Mouse (Mus musculus): ENCODE measurements around the gene Helz. TPM values are rescaled to one million over a fixed set of nuclear protein-coding genes. Genes with fewer than 3 reads are reported as not detected.

Helz gene
- total RNA-seq, 2 experiments from 2014 or later, result 34.1 to 37.9 TPM

DNA sequence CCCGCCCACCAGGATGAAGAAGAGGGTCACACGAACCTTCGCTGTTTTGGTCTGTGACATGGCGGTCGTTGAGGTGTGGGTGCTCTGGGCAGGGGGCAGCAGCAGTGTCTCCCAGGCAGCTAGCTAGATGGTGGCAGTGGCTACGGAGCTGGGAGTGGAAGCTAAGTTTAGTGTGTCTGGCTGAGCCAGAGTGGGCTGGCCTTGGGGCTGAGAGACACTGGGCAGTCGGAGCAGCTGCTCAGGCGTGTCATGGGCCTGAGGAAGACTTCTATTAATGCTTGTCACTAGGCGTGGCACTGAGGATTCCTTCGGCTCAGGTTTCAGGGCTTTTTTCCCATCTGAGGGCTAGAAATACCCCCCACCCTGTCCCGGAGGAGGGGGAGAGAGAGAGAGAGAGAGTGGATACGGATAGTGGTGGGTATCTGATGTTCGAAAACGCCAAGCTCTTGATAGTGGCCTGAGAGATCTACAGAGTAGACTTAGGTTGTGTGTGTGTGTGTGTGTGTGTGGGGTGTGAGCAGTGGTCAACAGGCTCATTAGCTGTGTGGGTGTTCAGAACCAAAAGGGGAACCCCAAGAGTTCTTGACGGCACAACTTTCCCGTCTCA lies 168.7 kb downstream of the Helz start, which contains the start of gene Cacng1:
Cacng1 (minus strand) TSS at position 191 of the 607 bp plus-strand sequence.
- no peak for DNase-seq (ENCODE audit: low spot score in 2 of 2)

DNA sequence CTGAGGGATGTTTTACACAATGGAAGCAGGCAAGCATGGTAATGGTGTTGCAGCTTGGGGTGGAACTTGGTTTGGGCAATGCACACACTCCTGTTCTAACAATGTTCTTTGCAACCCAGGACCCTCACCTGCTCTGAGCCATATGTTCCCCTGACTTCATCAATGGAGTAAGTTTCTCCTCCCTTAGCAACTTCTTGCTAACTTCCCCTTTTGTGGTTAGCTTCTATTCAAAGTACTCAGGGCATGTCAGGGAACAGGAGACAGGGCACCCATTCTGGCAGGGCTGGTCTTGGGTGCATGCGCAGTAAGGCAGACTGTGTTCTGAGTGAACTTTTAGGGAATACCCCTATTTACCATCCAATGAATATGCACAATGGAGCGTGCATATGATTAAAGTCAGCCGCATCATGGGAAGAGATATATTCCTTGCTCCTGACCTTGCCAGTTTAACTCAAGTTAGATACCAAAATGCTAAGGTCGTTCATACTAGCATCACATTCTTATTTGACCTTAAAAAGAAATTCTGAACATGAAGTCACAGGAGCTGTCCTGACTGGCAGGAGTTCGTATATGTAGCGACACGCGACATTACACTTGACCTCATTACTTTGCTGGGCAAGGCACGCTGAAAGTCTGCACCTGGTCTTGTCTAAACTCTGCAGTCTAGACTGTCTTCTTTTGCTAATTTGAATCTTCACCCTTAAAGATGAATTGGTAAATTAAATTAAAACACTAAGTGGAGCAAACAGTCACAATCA lies 172.7 kb downstream of the Helz start:
- DNase-seq (ENCODE audit: low spot score in 2 of 2), result no peak

DNA sequence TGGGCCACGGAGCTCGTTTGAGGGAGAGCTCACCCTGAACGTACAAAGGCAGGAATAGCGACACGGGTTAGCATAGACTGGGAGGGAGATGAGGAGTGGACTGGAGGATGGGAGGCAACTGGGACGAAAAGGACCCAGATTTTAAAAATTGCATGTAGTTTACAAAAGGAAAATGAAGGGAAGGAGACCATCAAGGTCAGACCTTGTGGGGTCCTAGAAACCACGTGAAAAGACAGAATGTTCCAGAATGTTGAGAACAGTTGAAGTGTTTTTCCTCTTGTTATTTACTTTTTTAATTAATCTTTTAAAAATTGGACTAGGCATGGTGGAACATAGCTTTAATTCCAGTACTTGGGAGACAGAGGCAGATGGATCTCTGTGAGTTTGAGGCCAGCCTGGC lies 173.3 kb downstream of the Helz start:
- no peak for DNase-seq (ENCODE audit: low spot score in 2 of 2)

DNA sequence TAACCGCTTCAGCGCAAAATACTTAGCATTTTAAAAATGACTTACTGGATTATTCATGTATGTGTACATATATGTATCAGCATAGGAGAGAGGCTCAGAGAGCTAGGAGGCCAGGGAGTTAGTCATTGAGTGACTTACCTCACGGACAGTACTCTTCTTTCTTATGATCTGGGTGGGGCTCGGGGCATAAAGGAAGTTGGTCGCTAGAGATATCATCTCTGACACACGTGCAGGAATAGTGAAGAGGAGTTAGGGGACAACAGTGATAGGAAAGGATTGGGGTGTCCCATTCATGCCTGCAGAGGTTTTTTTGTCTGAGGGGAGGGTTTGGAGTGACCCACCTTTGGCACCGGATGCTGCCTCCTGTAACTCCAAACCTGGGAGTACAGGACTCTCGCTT lies 176.9 kb downstream of the Helz start:
- DNase-seq (ENCODE audit: low spot score in 2 of 2), result no peak

DNA sequence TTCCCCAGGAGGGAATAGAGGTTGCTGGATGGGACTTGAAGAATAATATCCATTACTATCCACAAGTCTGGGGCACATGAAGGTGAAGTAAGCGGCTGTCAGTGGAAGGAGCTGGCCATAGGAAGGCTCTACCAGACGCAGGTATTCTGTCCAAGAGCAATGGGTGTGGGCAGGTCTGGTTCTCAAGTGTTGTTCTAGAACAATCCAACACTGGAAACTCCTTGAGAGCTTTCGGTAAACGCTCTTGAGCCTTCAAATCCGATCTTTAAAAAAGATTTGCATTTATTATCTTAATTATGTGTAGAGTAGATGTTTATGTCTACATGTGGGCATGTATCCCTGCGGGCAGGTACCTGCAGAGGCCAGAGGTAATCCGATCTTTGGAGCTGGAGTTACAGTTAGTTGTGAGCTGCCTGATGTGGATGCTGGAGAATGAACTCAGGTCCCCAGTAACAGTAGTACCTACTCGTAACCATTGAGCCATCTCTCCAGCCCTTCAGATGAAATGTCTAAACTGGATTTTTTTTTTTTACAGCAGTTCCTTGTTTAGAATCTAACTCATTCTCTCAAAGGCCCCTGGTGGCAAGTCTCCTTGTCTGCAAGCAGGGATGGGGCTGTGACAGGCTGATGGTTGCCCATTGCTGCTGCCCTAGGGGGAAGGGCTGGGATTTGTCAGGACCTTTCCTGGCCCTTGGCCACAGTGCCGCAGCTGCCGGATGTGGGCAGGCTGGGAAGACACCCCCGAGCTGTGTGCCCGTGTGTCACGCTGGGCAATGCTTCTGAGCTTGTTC lies 180.5 kb downstream of the Helz start:
- DNase-seq (ENCODE audit: low spot score in 2 of 2), result peak; percentile 43 to 58

DNA sequence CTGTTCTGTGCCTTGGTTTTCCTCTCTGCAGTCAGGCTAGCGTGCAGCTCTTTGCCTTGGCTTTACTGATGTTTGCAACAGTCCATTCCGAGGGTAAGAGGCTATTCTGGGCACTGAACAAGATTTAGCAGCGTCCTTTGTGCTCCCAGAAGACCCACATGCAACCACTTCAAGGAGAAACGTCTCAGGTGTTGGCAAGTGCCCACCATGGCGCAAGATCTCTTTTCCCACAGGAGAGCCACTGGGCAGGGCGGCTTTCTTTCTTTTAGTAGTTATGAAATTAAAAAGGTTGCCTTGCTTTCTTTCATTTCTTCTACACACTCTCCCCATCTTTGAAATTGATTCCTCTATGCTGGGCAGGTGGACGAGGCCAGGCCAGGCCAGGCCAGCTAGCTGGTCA lies 181.4 kb downstream of the Helz start:
- no peak for DNase-seq (ENCODE audit: low spot score in 2 of 2)

DNA sequence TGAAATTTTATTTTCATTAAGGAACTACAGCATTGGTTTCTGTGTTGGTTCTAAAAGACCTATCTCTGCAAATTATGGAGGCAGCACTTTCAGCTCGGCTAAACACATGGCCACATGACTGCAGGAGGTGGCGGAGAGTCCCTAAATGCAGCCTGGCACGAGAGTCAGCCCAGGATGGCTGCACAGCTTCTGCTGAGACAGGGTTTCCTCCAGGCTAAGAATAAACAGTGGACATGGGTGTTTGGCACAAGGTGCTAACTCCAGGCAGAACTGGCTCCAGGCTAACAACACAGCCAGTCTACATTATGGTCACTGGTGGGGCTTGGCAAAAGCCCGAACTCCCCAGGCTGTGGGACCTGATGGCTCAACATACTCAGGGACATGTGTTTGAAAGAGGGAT lies 183.2 kb downstream of the Helz start:
- no peak for DNase-seq (ENCODE audit: low spot score in 2 of 2)

DNA sequence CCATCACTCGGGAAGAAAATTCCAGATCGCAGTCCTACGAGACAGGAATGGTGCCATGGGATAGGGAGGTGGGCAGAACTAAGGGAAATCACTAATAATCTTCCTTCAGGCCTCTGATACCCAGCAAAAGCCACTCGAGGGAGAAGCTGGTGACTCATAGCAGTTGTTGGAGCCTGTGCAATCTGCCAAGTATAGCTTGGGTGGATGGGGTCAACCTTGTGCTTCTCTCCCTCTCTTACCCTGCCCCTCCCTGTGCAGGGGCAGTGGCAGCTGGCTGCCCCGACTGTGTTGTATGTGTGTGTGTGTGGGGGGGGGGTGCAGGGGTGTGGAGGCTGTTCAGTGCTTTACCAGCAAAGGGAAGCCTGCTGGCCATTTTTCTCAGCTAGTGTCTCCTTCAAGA lies 183.8 kb downstream of the Helz start:
- no peak for DNase-seq (ENCODE audit: low spot score in 2 of 2)

DNA sequence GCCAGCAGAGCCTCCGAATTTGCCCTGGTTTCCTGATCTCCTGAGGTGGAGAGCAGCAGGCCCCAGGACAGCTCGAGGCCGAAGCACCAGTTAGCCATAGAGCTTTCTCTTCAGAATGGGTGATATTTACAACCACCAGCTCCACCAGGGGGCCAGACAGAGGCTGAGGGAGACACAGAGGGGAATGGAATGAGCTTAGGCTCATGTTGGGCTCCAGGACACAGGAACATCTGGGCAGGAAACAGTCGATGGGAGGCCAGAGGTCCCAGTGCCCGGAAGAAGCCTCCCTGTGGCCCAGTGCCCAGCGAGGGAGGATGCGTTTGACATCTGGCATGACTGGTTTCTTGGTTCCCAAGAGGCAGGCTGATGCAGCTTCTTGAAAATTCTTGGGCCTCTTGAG lies 186.4 kb downstream of the Helz start:
- DNase-seq (ENCODE audit: low spot score in 2 of 2), result no peak

DNA sequence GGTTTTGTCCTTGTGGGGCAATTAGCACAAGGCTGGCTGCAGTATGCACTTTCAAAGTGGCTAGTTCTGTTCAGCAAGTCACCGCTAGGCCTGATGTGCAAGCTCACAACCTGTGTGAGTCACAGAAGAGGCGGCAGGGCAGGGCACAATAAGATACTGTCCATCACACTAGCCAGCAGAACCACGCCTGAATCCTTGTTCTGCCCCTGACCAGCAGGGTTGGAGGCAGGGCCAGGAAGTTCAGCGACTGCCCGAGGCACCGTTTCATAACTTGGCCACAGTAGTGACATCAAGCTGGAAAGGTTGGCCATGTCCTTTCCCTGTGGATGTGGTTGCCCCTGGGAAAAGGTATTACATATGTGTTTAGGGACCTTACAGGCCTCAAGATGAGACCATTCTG lies 190.2 kb downstream of the Helz start:
- no peak for DNase-seq (ENCODE audit: low spot score in 2 of 2)

DNA sequence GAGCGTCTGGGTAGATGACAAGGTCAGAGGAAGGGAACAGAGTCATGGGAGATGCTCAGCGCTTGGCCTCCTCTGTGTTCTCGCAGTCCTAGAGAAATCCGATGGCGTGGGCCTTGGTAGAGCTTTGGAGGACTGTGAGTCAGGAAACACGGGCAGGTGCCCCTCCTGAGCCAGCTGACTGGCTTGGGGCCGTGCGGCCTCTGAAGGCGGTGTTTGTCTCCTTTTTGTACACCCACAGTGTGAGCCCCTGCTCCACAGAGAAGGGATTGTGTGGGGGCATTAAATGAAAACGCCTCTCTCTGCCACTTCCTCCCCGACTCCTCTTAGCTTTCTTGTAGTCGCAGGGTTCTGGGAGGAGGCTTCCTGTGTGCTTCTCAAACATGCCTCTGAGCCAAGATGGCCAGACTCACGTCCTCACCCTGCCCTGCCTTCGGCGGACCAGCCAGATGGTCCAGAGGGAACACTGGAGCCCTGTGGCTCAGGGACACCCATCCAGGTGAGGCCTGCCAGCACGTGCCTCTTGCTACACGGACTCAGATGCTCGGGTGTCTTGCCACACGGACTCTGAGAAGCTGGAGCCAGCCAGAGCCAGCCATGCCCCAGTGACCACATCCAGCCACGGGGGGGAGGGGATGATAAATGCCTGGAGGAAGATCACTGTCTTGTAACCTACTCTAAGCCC lies 190.8 kb downstream of the Helz start:
- peak in 1 of 2 experiments; percentile 30 for DNase-seq (ENCODE audit: low spot score in 2 of 2)

DNA sequence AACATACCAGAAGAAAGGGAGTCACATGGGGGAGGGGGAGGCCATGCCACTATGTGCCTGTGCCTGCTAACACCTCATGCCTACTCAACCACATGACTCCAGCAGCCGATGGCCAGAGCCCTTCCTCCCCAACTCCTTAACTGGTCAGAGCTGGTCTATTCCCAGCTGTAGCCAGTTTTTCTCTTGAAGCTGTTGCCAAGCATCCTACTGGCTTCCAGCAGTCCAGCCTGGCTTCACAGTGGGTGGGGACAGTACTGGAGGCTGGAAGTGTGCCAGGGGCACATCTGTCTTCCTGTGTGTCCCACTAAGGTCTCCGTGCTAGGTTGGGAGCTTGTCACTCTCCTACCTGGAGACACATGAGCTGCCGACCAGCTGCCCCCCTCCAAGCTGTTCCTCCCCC lies 195.4 kb downstream of the Helz start:
- DNase-seq (ENCODE audit: low spot score in 2 of 2), result no peak

Small RNA genes within 50 kb of the gene (microRNA-seq; reads per million reads assigned to microRNA genes)
- 0 to 0.39 reads per million in 2 experiments for gene Mir6932

Other genes with a start within 250 kb of the Helz start
- gene Pitpnc1, start 77.2 kb upstream of the Helz start, total RNA-seq (2021), result 10 to 100 TPM; 60.3 to 65.2 TPM
- gene Psmd12, start 68.4 kb upstream of the Helz start, total RNA-seq (2021), result 10 to 100 TPM; 78.5 to 86.2 TPM
- under 1 TPM in 1 of 2 experiments, not detected in 1; 0.27 TPM for gene Cacng1, start 168.6 kb downstream of the Helz start, total RNA-seq (2021)
- gene Cacng4, start 246.6 kb downstream of the Helz start, total RNA-seq (2021), result 10 to 100 TPM; 73.0 to 74.9 TPM